Mouse (Mus musculus) neural tube, embryonic 14.5 days (tissue): Measurements from ENCODE around the gene Igf2r. TPM values are rescaled to one million over a fixed set of nuclear protein-coding genes. Genes with fewer than 3 reads are reported as not detected.

ENCODE experiments used
- ATAC-seq: fragments of 200-750 bp; cut with Nextera tagmentation; 2 replicates; pipeline ENCODE4 v1.8.0; 2017; ENCODE audit warnings: low read depth, mild to moderate bottlenecking, moderate TSS enrichment, moderate library complexity
- H3K27ac ChIP-seq: fragments of 300-500 bp; sonication (generic); 2 replicates; pipeline ENCODE4 v1.5.1; 2014; ENCODE audit warnings: low read depth, mild to moderate bottlenecking, control low read depth, low read length, moderate library complexity, mixed read lengths
- H3K27me3 ChIP-seq: fragments of 300-500 bp; sonication (generic); 2 replicates; pipeline ENCODE4 v1.6.1; 2014; ENCODE audit warnings: low read length; ENCODE audit not compliant: control insufficient read depth, insufficient read depth
- H3K36me3 ChIP-seq: fragments of 300-500 bp; sonication (generic); 2 replicates; pipeline ENCODE4 v1.6.1; 2014; ENCODE audit warnings: low read length, mixed read lengths; ENCODE audit not compliant: control insufficient read depth, insufficient read depth
- H3K4me1 ChIP-seq: fragments of 300-500 bp; sonication (generic); 2 replicates; pipeline ENCODE4 v1.6.1; 2014; ENCODE audit warnings: low read length; ENCODE audit not compliant: control insufficient read depth, insufficient read depth
- H3K4me2 ChIP-seq: fragments of 300-500 bp; sonication (generic); 2 replicates; pipeline ENCODE4 v1.6.1; 2014; ENCODE audit warnings: mild to moderate bottlenecking, low read depth, low read length, control low read depth
- H3K4me3 ChIP-seq: fragments of 300-500 bp; sonication (generic); 2 replicates; pipeline ENCODE4 v1.5.1; 2014; ENCODE audit warnings: low read depth, low read length, control low read depth, mixed read lengths
- H3K9ac ChIP-seq: fragments of 300-500 bp; sonication (generic); replicated peaks from 2 replicates; pipeline ENCODE4 v1.6.1; 2014; ENCODE audit warnings: low read depth, mild to moderate bottlenecking, control low read depth, low read length, mixed read lengths
- H3K9me3 ChIP-seq: fragments of 300-500 bp; sonication (generic); 2 replicates; pipeline ENCODE4 v1.6.1; 2016; ENCODE audit warnings: low read length; ENCODE audit not compliant: control insufficient read depth
- WGBS: fragments of 180-500 bp; shearing (Covaris S2); extraction: QIAGEN DNeasy Blood & Tissue Kit; methylation state at CpG from one replicate; pipeline ENCODE4 v1.1.7; 2014; 5-methylcytosine and 5-hydroxymethylcytosine counted together
- polyA plus RNA-seq: library from polyadenylated mRNA; unstranded; fragments of >200 nt; fragmentation: Nextera tagmentation; extraction: Ambion mirVana; gene quantifications from 2 replicates; pipeline ENCODE4 v1.2.1, GENCODE M21; 2014

Gene Igf2r
- 9.6 and 14.8 TPM in 2 replicates for polyA plus RNA-seq

DNA sequence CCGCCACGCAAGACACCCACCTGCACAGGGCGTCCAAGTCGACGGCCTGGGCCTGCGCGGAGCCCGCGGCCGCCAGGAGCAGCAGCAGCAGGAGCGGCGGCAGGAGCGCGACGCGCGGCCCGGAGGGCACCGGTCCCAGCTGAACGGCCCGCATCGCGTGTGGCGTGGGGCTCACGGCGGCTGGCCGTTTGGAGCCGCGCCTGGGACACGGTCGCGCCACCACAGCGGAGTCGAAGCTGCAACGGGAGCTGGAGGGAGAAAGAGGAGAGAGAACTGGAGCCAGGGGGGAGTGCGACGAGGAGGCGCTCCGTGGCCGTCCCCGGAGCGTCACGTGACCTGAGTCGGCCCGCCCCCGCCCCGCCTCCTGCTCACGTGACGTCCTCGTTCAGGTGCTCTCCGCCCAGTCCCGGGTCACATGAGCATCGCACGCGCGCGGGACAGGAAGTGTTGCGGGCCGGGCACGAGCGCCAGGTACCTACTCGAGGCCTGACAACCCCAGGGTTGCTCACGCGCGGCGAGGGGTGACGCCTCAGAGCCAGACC, at the start of gene Igf2r:
Gene Igf2r, minus strand, starts transcription at position 285 of the 542 bp plus-strand sequence.
- peak within 1 kb of the TSS; percentile 84 for H3K4me3 ChIP-seq
- no peaks in the 10 kb centered on the region for H3K27me3 ChIP-seq
- peak; percentile 95 for ATAC-seq
- H3K9me3 ChIP-seq: no peaks in the 10 kb centered on the region
- peaks cover 17% of the 10 kb centered on the region for H3K4me1 ChIP-seq
- peak within 1 kb of the TSS; percentile 70 for H3K4me2 ChIP-seq
- H3K36me3 ChIP-seq: no peaks in the 10 kb centered on the region
- H3K9ac ChIP-seq: peak within 1 kb of the TSS; percentile 79
- 8% methylated on average over 66 of the region's 67 CpGs for WGBS
- H3K27ac ChIP-seq: peak within 1 kb of the TSS; percentile 76

GRCm38 (mm10) chr17:12815885-12816284, 46.4 kb upstream of the Igf2r start:
- H3K9ac ChIP-seq: no peak overlapping the region
- no peak overlapping the region for H3K4me2 ChIP-seq
- H3K9me3 ChIP-seq: no peaks in the 10 kb centered on the region
- no peak overlapping the region for H3K27ac ChIP-seq
- WGBS: 96% methylated on average over 4 of the region's 4 CpGs
- H3K4me3 ChIP-seq: no peak overlapping the region
- H3K4me1 ChIP-seq: no peaks in the 10 kb centered on the region
- ATAC-seq: no peak
- no peaks in the 10 kb centered on the region for H3K36me3 ChIP-seq
- H3K27me3 ChIP-seq: no peaks in the 10 kb centered on the region

DNA sequence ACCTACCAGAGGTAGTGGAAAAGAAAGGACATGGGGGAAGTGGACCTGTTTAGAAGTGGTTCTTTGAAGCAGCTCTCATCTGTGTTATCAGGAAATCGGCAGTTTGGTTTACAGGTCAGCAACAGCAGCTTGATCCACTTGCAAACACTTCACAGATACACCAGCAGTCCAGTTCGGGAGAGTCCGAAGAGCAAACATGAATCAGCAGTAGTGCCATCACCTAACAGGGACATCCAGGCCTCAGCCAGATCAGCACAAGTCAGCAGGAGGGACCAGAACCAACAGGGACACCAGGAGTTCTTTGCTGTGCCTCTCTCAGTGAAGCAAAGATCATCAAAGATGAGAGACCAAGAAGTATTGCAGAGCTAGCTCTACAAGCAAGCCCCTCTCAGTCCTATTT, 45.0 kb upstream of the Igf2r start:
- Histone ChIP-seq H3K4me2 (no peak overlapping the region), H3K27me3 (no peaks in the 10 kb centered on the region), H3K4me1 (no peaks in the 10 kb centered on the region; the same call in 1 of the 2 replicates), H3K4me3 (no peak overlapping the region), H3K9me3 (no peaks in the 10 kb centered on the region), H3K27ac (no peak overlapping the region), H3K9ac (no peak overlapping the region), H3K36me3 (no peaks in the 10 kb centered on the region)
- no peak for ATAC-seq
- 91% methylated on average over 3 of the region's 3 CpGs for WGBS

DNA sequence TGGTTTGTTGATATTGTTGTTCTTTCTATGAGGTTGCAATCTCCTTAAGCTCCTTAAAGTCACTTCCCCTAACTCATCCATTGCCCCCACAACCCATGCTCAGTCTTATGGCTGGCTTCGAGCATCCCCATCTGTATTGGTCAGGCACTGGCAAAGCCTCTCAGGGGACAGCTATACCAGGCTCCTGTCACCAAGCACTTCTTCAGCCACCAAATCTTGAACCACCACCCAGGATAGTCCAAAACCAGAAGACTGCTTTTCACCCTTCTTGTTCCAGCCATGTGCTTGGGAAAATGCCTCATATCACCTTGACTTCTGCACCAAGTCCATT, 41.5 kb upstream of the Igf2r start:
- Histone ChIP-seq H3K9me3 (no peaks in the 10 kb centered on the region), H3K27ac (no peak overlapping the region), H3K27me3 (no peaks in the 10 kb centered on the region), H3K9ac (no peak overlapping the region), H3K4me1 (no peaks in the 10 kb centered on the region; the same call in 1 of the 2 replicates), H3K36me3 (no peaks in the 10 kb centered on the region), H3K4me2 (no peak overlapping the region), H3K4me3 (no peak overlapping the region)
- WGBS: 91% methylated on average over 1 of the region's 1 CpGs
- ATAC-seq: peak; percentile 21; the same call in 1 of the 2 replicates

DNA sequence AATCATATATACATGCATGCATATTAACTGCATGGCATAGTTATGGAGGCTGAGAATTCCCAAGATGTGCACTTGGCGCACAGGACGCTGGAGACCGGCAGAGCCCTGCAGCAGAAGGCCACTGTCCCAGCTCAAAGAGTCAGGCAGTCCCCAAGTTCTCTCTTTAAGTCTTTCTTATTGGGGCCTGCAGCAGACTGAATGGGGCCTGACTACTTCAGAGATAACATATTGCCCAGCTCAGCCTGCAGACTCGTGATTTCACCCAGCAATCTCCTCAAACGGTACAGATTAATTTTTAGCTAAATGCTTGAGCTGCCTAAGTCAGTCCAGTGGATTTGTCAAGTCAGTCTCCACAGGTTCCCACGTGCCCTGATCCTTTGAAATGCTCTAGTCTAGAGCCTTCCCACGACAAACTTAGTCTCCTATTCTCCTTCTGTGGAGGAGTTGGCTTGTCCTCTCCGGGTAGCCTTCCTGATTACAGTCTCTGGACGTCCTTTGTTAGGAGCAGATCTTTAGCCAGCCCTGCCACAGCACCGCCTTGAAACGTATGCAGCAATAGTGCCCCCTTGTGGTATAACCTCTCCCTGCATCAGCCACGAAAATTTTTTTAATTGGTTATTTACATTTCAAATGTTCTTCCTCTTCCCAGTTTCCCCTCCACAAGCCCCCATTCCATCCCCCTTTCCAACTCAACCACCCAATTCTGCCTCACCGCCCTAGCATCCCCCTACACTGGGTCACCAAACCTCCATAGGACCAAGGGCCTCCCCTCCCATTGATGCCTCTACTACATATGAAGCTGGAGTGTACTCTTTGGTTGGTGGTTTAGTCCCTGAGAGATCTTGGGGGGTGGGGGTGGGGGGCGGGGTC, 40.9 kb upstream of the Igf2r start:
- Histone ChIP-seq H3K27me3 (no peaks in the 10 kb centered on the region), H3K36me3 (no peaks in the 10 kb centered on the region), H3K27ac (no peak overlapping the region), H3K4me1 (no peaks in the 10 kb centered on the region; the same call in 1 of the 2 replicates), H3K9ac (no peak overlapping the region), H3K4me3 (no peak overlapping the region), H3K9me3 (no peaks in the 10 kb centered on the region), H3K4me2 (no peak overlapping the region)
- ATAC-seq: peak; percentile 90
- WGBS: 26% methylated on average over 14 of the region's 14 CpGs

- Histone ChIP-seq H3K4me3 (no peak overlapping the region), H3K9ac (no peak overlapping the region), H3K4me2 (no peak overlapping the region), H3K27ac (no peak overlapping the region), H3K27me3 (no peaks in the 10 kb centered on the region), H3K9me3 (no peaks in the 10 kb centered on the region), H3K36me3 (no peaks in the 10 kb centered on the region), H3K4me1 (no peaks in the 10 kb centered on the region; the same call in 1 of the 2 replicates)
- no peak for ATAC-seq
- 93% methylated on average over 6 of the region's 6 CpGs for WGBS
Measured at GRCm38 (mm10) chr17:12808851-12809250, 39.4 kb upstream of the Igf2r start.

- Histone ChIP-seq H3K4me1 (no peaks in the 10 kb centered on the region), H3K4me3 (no peak overlapping the region), H3K36me3 (no peaks in the 10 kb centered on the region), H3K9me3 (no peaks in the 10 kb centered on the region), H3K27me3 (no peaks in the 10 kb centered on the region), H3K9ac (no peak overlapping the region), H3K27ac (no peak overlapping the region), H3K4me2 (no peak overlapping the region)
- no peak for ATAC-seq
Measured at GRCm38 (mm10) chr17:12804584-12805445, 35.4 kb upstream of the Igf2r start.

DNA sequence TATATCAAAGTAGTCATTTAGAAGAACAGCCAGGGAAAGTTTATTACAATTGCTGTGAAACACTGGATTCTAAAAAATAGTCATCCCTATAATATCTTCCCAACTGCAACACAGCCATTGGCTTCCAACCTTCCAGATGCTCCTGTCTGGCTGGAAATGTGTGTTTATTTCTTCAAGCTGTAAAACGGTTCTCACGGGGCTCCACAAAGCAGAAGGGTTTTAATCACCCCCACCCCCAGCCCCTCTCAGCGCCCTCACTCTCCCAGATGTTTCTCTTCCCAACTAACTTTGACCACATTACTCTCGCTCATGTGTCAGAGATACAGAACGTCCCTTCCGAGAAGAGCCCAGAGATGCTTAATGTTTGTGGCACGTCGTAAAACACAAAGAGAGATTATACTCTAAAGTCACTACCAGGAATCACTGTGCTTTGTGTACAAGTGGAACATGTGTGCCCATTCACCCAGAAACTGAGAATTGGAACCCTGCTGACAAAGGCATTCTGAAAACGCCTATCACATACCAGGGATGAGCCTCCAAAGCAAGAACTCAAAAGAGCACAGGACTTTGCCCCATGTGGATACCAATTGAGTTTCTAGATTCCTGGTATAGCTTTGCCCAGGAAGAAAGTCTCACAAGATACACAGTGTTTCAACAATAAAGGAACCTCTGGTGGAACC, 32.5 kb upstream of the Igf2r start:
- Histone ChIP-seq H3K4me3 (no peak overlapping the region), H3K27me3 (no peaks in the 10 kb centered on the region), H3K36me3 (no peaks in the 10 kb centered on the region), H3K27ac (no peak overlapping the region), H3K4me2 (no peak overlapping the region), H3K9me3 (no peaks in the 10 kb centered on the region), H3K9ac (no peak overlapping the region), H3K4me1 (no peaks in the 10 kb centered on the region)
- no peak for ATAC-seq
- 22% methylated on average over 9 of the region's 9 CpGs for WGBS
